Mouse (Mus musculus) urinary bladder, postnatal 4 days (tissue): Measurements from ENCODE around the gene Smoc1.
A peak's percentile ranks its signal among the peaks of the same experiment; 100 is the strongest.

Experiments used
- DNase-seq, 2 experiments: peaks; one replicate each; pipeline ENCODE4 v3.0.0; 2021 to 2022; ENCODE audit warnings: low spot score in 2 of 2

The Smoc1 gene

GRCm38 (mm10) chr12:81024407-81024806 is 2.2 kb upstream of the Smoc1 start:
- DNase-seq = no peak

GRCm38 (mm10) chr12:81024993-81025392 is 1.6 kb upstream of the Smoc1 start:
- DNase-seq = no peak

GRCm38 (mm10) chr12:81026995-81027942 is 661 bp downstream of the Smoc1 start:
- no peak for DNase-seq

- no peak for DNase-seq
Measured at GRCm38 (mm10) chr12:81028291-81028920, 1.8 kb downstream of the Smoc1 start.

- DNase-seq = no peak
Measured at GRCm38 (mm10) chr12:81029731-81030130, 3.1 kb downstream of the Smoc1 start.

GRCm38 (mm10) chr12:81031579-81031978 is 5.0 kb downstream of the Smoc1 start:
- DNase-seq = no peak

GRCm38 (mm10) chr12:81033389-81034041 is 6.9 kb downstream of the Smoc1 start:
- DNase-seq = no peak

GRCm38 (mm10) chr12:81034042-81034417 is 7.4 kb downstream of the Smoc1 start:
- no peak for DNase-seq

GRCm38 (mm10) chr12:81035850-81036249 is 9.2 kb downstream of the Smoc1 start:
- no peak for DNase-seq

- DNase-seq = peak in 1 of 2 experiments; percentile 57
Measured at GRCm38 (mm10) chr12:81043616-81044015, 17.0 kb downstream of the Smoc1 start.

- DNase-seq = no peak
Measured at GRCm38 (mm10) chr12:81046926-81047325, 20.3 kb downstream of the Smoc1 start.

GRCm38 (mm10) chr12:81049661-81050060 is 23.1 kb downstream of the Smoc1 start:
- no peak for DNase-seq

GRCm38 (mm10) chr12:81055000-81055705 is 28.5 kb downstream of the Smoc1 start:
- no peak for DNase-seq

- DNase-seq = no peak
Measured at GRCm38 (mm10) chr12:81055811-81056210, 29.2 kb downstream of the Smoc1 start.

GRCm38 (mm10) chr12:81057619-81058018 is 31.0 kb downstream of the Smoc1 start:
- DNase-seq = no peak

GRCm38 (mm10) chr12:81058561-81058960 is 32.0 kb downstream of the Smoc1 start:
- no peak for DNase-seq

GRCm38 (mm10) chr12:81061831-81062361 is 35.3 kb downstream of the Smoc1 start:
- no peak for DNase-seq

GRCm38 (mm10) chr12:81063336-81063955 is 36.8 kb downstream of the Smoc1 start:
- DNase-seq = no peak

GRCm38 (mm10) chr12:81074139-81074538 is 47.5 kb downstream of the Smoc1 start:
- no peak for DNase-seq

GRCm38 (mm10) chr12:81074941-81075340 is 48.3 kb downstream of the Smoc1 start:
- DNase-seq = no peak
